Mouse (Mus musculus): ENCODE data around the gene Tbccd1.

Gene Tbccd1

GRCm38 (mm10) chr16:22857431-22858113, at the start of gene Tbccd1, which contains the start of gene Dnajb11:
Gene Tbccd1, minus strand, starts transcription at chr16:22857669.
Gene Dnajb11, plus strand, starts transcription at chr16:22857845.
- DNase-seq (ENCODE audit: extremely low spot score, low spot score) = peak; percentile 97

- DNase-seq (ENCODE audit: extremely low spot score, low spot score) = no peak
Observed at GRCm38 (mm10) chr16:22901326-22901725, 43.9 kb upstream of the Tbccd1 start.

GRCm38 (mm10) chr16:22899866-22900570, 42.5 kb upstream of the Tbccd1 start:
- no peak for DNase-seq (ENCODE audit: extremely low spot score, low spot score)

GRCm38 (mm10) chr16:22899346-22899745, 41.9 kb upstream of the Tbccd1 start:
- DNase-seq (ENCODE audit: extremely low spot score, low spot score) = no peak

- DNase-seq (ENCODE audit: extremely low spot score, low spot score) = no peak
Observed at GRCm38 (mm10) chr16:22896618-22897017, 39.1 kb upstream of the Tbccd1 start.

- no peak for DNase-seq (ENCODE audit: extremely low spot score, low spot score)
Observed at GRCm38 (mm10) chr16:22894095-22894494, 36.6 kb upstream of the Tbccd1 start.

GRCm38 (mm10) chr16:22891733-22892154, 34.3 kb upstream of the Tbccd1 start:
- DNase-seq (ENCODE audit: extremely low spot score, low spot score) = no peak

- DNase-seq (ENCODE audit: extremely low spot score, low spot score) = no peak
Observed at GRCm38 (mm10) chr16:22890683-22891510, 33.4 kb upstream of the Tbccd1 start, which contains the start of gene Ahsg. Gene Ahsg, plus strand, starts transcription at chr16:22891277.

GRCm38 (mm10) chr16:22889716-22890115, 32.2 kb upstream of the Tbccd1 start:
- DNase-seq (ENCODE audit: extremely low spot score, low spot score) = no peak

- no peak for DNase-seq (ENCODE audit: extremely low spot score, low spot score)
Observed at GRCm38 (mm10) chr16:22888835-22889234, 31.4 kb upstream of the Tbccd1 start.

GRCm38 (mm10) chr16:22886726-22887125, 29.3 kb upstream of the Tbccd1 start:
- DNase-seq (ENCODE audit: extremely low spot score, low spot score) = no peak

- no peak for DNase-seq (ENCODE audit: extremely low spot score, low spot score)
Observed at GRCm38 (mm10) chr16:22885356-22885755, 27.9 kb upstream of the Tbccd1 start.

GRCm38 (mm10) chr16:22883441-22883840, 26.0 kb upstream of the Tbccd1 start:
- DNase-seq (ENCODE audit: extremely low spot score, low spot score) = no peak

GRCm38 (mm10) chr16:22881487-22881886, 24.0 kb upstream of the Tbccd1 start:
- no peak for DNase-seq (ENCODE audit: extremely low spot score, low spot score)

GRCm38 (mm10) chr16:22880900-22881299, 23.4 kb upstream of the Tbccd1 start:
- peak; percentile 18 for DNase-seq (ENCODE audit: extremely low spot score, low spot score)

GRCm38 (mm10) chr16:22879945-22880595, 22.6 kb upstream of the Tbccd1 start:
- DNase-seq (ENCODE audit: extremely low spot score, low spot score) = no peak

- no peak for DNase-seq (ENCODE audit: extremely low spot score, low spot score)
Observed at GRCm38 (mm10) chr16:22878716-22879115, 21.2 kb upstream of the Tbccd1 start.

- DNase-seq (ENCODE audit: extremely low spot score, low spot score) = no peak
Observed at GRCm38 (mm10) chr16:22877660-22878390, 20.4 kb upstream of the Tbccd1 start.

GRCm38 (mm10) chr16:22876218-22877043, 19.0 kb upstream of the Tbccd1 start:
- peak; percentile 33 for DNase-seq (ENCODE audit: extremely low spot score, low spot score)

- no peak for DNase-seq (ENCODE audit: extremely low spot score, low spot score)
Observed at GRCm38 (mm10) chr16:22873369-22873768, 15.9 kb upstream of the Tbccd1 start.

Measured in neural tube, embryonic 10.5 days (tissue).